Mouse (Mus musculus) embryonic facial prominence, embryonic 11.5 days (tissue): ENCODE measurements around the gene Med10. TPM values are rescaled to one million over a fixed set of nuclear protein-coding genes. Genes with fewer than 3 reads are reported as not detected.

Experiments
- ATAC-seq: fragments of 200-750 bp; cut with Nextera tagmentation; replicated peaks from 2 replicates; pipeline ENCODE4 v1.8.0; 2017; ENCODE audit warnings: low read depth; ENCODE audit not compliant: insufficient number of reproducible peaks, low FRiP score, low TSS enrichment
- DNase-seq: peaks from one replicate; pipeline ENCODE4 v3.0.0-alpha.2; 2015; ENCODE audit warnings: low spot score
- H3K27ac ChIP-seq: fragments of 300-500 bp; sonication (generic); replicated peaks from 2 replicates; pipeline ENCODE4 v1.5.1; 2014; ENCODE audit warnings: mild to moderate bottlenecking, low read depth, low read length, control low read depth
- H3K27me3 ChIP-seq: fragments of 300-500 bp; sonication (generic); 2 replicates; pipeline ENCODE4 v1.6.1; 2014; ENCODE audit warnings: mild to moderate bottlenecking, low read length, moderate library complexity, mixed read lengths; ENCODE audit not compliant: control insufficient read depth, insufficient read depth
- H3K36me3 ChIP-seq: fragments of 300-500 bp; sonication (generic); replicated peaks from 2 replicates; pipeline ENCODE4 v1.6.1; 2014; ENCODE audit warnings: low read depth, mild to moderate bottlenecking, low read length, moderate library complexity, mixed read lengths; ENCODE audit not compliant: control insufficient read depth, insufficient read depth
- H3K4me1 ChIP-seq: fragments of 300-500 bp; sonication (generic); 2 replicates; pipeline ENCODE4 v1.6.1; 2014; ENCODE audit warnings: low read length, mixed read lengths; ENCODE audit not compliant: control insufficient read depth, insufficient read depth
- H3K4me2 ChIP-seq: fragments of 300-500 bp; sonication (generic); 2 replicates; pipeline ENCODE4 v1.6.1; 2014; ENCODE audit warnings: low read depth, mild to moderate bottlenecking, control low read depth, low read length, moderate library complexity
- H3K4me3 ChIP-seq: fragments of 300-500 bp; sonication (generic); 2 replicates; pipeline ENCODE4 v1.5.1; 2014; ENCODE audit warnings: low read depth, low read length, control low read depth
- H3K9ac ChIP-seq: fragments of 300-500 bp; sonication (generic); replicated peaks from 2 replicates; pipeline ENCODE4 v1.6.1; 2014; ENCODE audit warnings: mild to moderate bottlenecking, control low read depth, low read length
- H3K9me3 ChIP-seq: fragments of 300-500 bp; sonication (generic); replicated peaks from 2 replicates; pipeline ENCODE4 v1.6.1; 2016; ENCODE audit warnings: mild to moderate bottlenecking, low read length, inconsistent platforms, mixed read lengths; ENCODE audit not compliant: control insufficient read depth
- WGBS: fragments of 180-500 bp; shearing (Covaris S2); extraction: QIAGEN DNeasy Blood & Tissue Kit; methylation state at CpG from one replicate; pipeline ENCODE4 v1.1.7; 2014; 5-methylcytosine and 5-hydroxymethylcytosine counted together
- polyA plus RNA-seq: library from polyadenylated mRNA; unstranded; fragments of >200 nt; fragmentation: Nextera tagmentation; extraction: Ambion mirVana; gene quantifications from 2 replicates; pipeline ENCODE4 v1.2.1, GENCODE M21; 2014

Med10 gene
- polyA plus RNA-seq, 1 experiment from 2014 or later, result 186 TPM

DNA sequence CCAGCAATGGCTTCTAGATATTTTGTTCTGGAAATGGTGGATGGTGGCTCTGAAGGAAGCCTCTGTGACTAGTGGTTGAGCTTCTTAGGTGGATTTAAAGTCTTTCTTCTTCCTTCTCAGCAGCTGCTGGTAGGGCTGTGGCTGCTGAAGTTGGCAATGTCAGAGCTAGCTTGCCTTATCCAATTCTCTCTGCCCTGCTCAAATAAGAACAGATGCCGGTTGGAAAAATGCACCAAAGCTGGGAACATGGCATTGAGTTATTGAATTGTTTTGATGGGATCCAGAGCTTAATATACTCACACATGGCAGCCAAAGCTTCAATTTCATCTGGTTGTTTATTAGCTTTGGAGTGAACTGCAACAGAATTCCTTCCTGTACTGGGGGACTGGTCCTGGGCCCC, 47.4 kb downstream of the Med10 start:
- Histone ChIP-seq H3K4me2 (no peak overlapping the region), H3K27ac (no peak overlapping the region), H3K9ac (no peak overlapping the region), H3K4me1 (no peaks in the 10 kb centered on the region), H3K36me3 (no peaks in the 10 kb centered on the region), H3K4me3 (no peak overlapping the region), H3K27me3 (no peaks in the 10 kb centered on the region), H3K9me3 (no peaks in the 10 kb centered on the region)
- 89% methylated on average over 1 of the region's 1 CpGs for WGBS
- DNase-seq (no peak), ATAC-seq (no peak)

DNA sequence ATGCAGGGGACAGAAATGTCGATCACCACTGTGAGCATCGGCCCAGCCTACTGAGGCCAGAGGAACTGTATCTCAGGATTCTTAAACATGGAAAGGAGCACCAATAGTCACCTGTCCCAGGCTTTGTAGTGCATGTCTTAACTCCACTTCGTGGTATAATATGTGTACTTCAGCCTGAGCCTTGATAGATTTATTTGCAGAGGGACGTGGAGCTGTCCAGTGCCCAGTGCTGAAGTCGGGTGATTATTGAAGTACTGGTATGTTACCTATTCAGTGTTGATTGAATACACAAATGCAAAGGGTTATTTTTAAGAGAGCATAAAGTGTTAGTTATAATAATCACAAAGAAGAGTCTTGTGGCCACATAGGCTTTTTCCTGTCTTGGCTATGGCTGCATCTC, 50.1 kb downstream of the Med10 start:
- Histone ChIP-seq H3K27ac (no peak overlapping the region), H3K9me3 (no peaks in the 10 kb centered on the region), H3K4me2 (no peak overlapping the region), H3K4me3 (no peak overlapping the region), H3K36me3 (no peaks in the 10 kb centered on the region), H3K9ac (no peak overlapping the region), H3K4me1 (no peaks in the 10 kb centered on the region), H3K27me3 (no peaks in the 10 kb centered on the region)
- 62% methylated on average over 5 of the region's 5 CpGs for WGBS
- ATAC-seq, result no peak
- DNase-seq, result peak; percentile 74

DNA sequence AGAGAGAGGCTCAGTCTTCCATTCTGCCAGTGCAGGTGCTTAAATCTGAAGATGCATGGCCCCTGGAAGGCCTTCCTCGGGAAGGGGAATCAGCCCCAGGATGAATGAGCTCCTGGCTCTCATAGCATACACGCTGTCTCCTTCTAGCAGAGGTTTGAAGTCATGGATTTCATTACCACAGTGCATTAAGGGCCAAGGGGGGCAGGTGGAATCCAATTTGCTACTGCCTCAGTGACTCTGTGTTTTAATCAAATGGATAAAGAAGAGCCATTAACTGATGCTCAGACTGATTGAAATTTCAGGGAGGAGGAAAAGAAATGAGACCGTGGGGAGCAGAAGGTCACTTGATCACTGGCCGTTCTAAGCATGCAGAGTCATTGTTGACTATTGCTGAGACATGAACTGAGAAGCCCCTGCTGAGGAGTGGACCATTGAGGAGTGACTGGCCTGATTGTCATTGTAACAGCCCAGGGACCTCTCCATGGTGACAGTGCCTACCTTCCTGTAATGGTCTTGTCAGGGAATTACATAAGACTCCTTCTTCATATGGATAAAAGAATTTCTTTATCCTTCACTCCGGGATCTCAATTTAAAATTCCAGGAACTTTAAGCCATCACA, 51.3 kb downstream of the Med10 start:
- no peaks in the 10 kb centered on the region for H3K9me3 ChIP-seq
- 75% methylated on average over 5 of the region's 5 CpGs for WGBS
- no peak for ATAC-seq
- DNase-seq, result no peak
- H3K4me1 ChIP-seq, result no peaks in the 10 kb centered on the region
- H3K4me3 ChIP-seq, result no peak overlapping the region
- H3K36me3 ChIP-seq, result no peaks in the 10 kb centered on the region
- H3K4me2 ChIP-seq, result no peak overlapping the region
- H3K27me3 ChIP-seq, result no peaks in the 10 kb centered on the region
- H3K27ac ChIP-seq, result no peak overlapping the region
- no peak overlapping the region for H3K9ac ChIP-seq

DNA sequence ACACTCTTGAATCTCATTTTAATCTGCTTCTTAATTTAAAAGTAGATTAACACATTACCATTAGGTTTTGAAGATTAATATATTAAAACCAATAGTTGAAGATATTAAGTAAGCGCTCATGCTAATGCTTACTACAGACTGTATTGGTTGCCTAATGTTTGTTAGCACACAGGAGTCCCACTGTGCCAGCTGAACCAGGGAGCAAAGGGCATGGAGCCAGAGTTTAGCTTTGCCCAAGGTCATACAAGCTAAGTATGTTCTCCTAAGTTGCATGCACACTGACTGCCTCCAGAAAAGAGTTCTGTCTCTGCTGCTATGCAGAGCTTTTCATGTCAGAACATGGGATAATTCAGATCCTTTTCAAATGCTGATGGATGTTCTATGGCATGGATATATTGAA, 53.7 kb downstream of the Med10 start:
- no peak overlapping the region for H3K4me3 ChIP-seq
- no peaks in the 10 kb centered on the region for H3K27me3 ChIP-seq
- H3K9ac ChIP-seq, result no peak overlapping the region
- ATAC-seq, result no peak
- H3K4me1 ChIP-seq, result no peaks in the 10 kb centered on the region
- no peak overlapping the region for H3K27ac ChIP-seq
- no peaks in the 10 kb centered on the region for H3K9me3 ChIP-seq
- H3K36me3 ChIP-seq, result no peaks in the 10 kb centered on the region
- DNase-seq, result no peak
- WGBS, result 95% methylated on average over 1 of the region's 1 CpGs
- H3K4me2 ChIP-seq, result no peak overlapping the region

DNA sequence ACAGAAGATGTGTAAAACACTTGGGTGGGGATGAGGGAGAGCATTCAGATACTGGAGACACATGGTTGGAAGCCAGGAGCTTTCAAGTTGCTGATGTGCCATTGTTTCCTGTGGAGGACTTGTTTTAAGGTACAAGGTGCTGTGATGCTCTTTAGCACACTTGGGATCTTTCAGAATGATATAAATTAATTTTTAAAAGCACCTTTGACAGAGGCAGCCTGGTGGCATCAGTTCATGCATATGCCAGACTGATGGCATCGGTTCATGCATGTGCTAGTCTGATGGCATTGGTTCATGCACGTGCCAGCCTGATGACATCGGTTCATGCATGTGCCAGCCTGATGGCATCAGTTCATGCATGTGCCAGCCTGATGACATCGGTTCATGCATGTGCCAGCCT, 60.1 kb downstream of the Med10 start:
- DNase-seq (no peak), ATAC-seq (no peak)
- no peaks in the 10 kb centered on the region for H3K27me3 ChIP-seq
- no peak overlapping the region for H3K4me2 ChIP-seq
- H3K27ac ChIP-seq, result no peak overlapping the region
- no peak overlapping the region for H3K9ac ChIP-seq
- H3K9me3 ChIP-seq, result no peaks in the 10 kb centered on the region
- no peaks in the 10 kb centered on the region for H3K36me3 ChIP-seq
- H3K4me1 ChIP-seq, result no peaks in the 10 kb centered on the region
- no peak overlapping the region for H3K4me3 ChIP-seq
- WGBS, result 95% methylated on average over 4 of the region's 4 CpGs

DNA sequence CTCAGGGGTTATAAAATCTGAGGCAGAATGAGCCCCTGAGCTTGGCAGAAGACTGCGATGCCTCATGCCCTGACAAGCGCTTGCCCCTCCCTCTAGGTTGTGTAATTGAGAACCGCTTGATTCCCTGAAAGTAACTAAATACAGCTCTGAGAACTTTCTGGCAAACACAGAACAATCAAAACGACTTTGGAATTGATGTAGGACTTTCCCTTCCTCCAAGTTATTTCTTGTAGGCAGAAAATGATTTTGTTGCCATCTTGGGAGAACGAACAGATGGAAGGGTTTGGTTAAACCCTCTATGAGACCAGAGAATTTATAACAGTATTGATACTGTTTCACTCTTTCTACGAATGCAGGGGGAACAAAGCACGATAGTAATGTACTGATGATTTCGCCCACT, 62.7 kb downstream of the Med10 start:
- no peak overlapping the region for H3K27ac ChIP-seq
- no peaks in the 10 kb centered on the region for H3K36me3 ChIP-seq
- no peak overlapping the region for H3K4me2 ChIP-seq
- H3K27me3 ChIP-seq, result no peaks in the 10 kb centered on the region
- 79% methylated on average over 8 of the region's 8 CpGs for WGBS
- H3K9ac ChIP-seq, result no peak overlapping the region
- no peak overlapping the region for H3K4me3 ChIP-seq
- no peak for ATAC-seq
- H3K4me1 ChIP-seq, result no peaks in the 10 kb centered on the region
- H3K9me3 ChIP-seq, result no peaks in the 10 kb centered on the region
- no peak for DNase-seq

Other genes starting within 250 kb of the Med10 start
- gene Srd5a1, start 191.0 kb upstream of the Med10 start, polyA plus RNA-seq, result 20.8 and 21.5 TPM in 2 replicates
- gene Ube2ql1, start 62.5 kb upstream of the Med10 start, polyA plus RNA-seq, result 2.6 and 3.2 TPM in 2 replicates